Mouse (Mus musculus) liver, embryonic 12.5 days (tissue): ENCODE measurements around the gene Strip1. TPM values are rescaled to one million over a fixed set of nuclear protein-coding genes. Genes with fewer than 3 reads are reported as not detected.

Experiments used
- ATAC-seq: fragments of 200-750 bp; cut with Nextera tagmentation; 2 replicates; pipeline ENCODE4 v1.8.0; 2017; ENCODE audit warnings: moderate number of reproducible peaks, mild to moderate bottlenecking, moderate library complexity
- H3K27ac ChIP-seq: fragments of 300-500 bp; sonication (generic); 2 replicates; pipeline ENCODE4 v1.5.1; 2016; ENCODE audit warnings: mild to moderate bottlenecking
- H3K27me3 ChIP-seq: fragments of 300-500 bp; sonication (generic); replicated peaks from 2 replicates; pipeline ENCODE4 v1.6.1; 2016; ENCODE audit warnings: mild to moderate bottlenecking, moderate library complexity
- H3K36me3 ChIP-seq: fragments of 300-500 bp; sonication (generic); 2 replicates; pipeline ENCODE4 v1.6.1; 2016; ENCODE audit warnings: mild to moderate bottlenecking, moderate library complexity
- H3K4me1 ChIP-seq: fragments of 300-500 bp; sonication (generic); 2 replicates; pipeline ENCODE4 v1.6.1; 2016
- H3K4me2 ChIP-seq: fragments of 300-500 bp; sonication (generic); 2 replicates; pipeline ENCODE4 v1.6.1; 2016; ENCODE audit warnings: mild to moderate bottlenecking, moderate library complexity
- H3K4me3 ChIP-seq: fragments of 300-500 bp; sonication (generic); 2 replicates; pipeline ENCODE4 v1.5.1; 2016; ENCODE audit warnings: mild to moderate bottlenecking, moderate library complexity
- H3K9ac ChIP-seq: fragments of 300-500 bp; sonication (generic); 2 replicates; pipeline ENCODE4 v1.6.1; 2016; ENCODE audit warnings: mild to moderate bottlenecking, moderate library complexity
- H3K9me3 ChIP-seq: fragments of 300-500 bp; sonication (generic); replicated peaks from 2 replicates; pipeline ENCODE4 v1.6.1; 2016; ENCODE audit warnings: mild to moderate bottlenecking, moderate library complexity
- WGBS: fragments of 180-500 bp; shearing (Covaris S2); methylation state at CpG from one replicate; pipeline ENCODE4 v1.1.7; 2016; ENCODE audit not compliant: insufficient replicate concordance; 5-methylcytosine and 5-hydroxymethylcytosine counted together
- polyA plus RNA-seq: library from polyadenylated mRNA; unstranded; fragments of >200 nt; fragmentation: Nextera tagmentation; extraction: Ambion mirVana; gene quantifications from 2 replicates; pipeline ENCODE4 v1.2.1, GENCODE M21; 2016

Gene Strip1
- polyA plus RNA-seq, 1 experiment from 2014 or later, result 17.0 TPM

DNA sequence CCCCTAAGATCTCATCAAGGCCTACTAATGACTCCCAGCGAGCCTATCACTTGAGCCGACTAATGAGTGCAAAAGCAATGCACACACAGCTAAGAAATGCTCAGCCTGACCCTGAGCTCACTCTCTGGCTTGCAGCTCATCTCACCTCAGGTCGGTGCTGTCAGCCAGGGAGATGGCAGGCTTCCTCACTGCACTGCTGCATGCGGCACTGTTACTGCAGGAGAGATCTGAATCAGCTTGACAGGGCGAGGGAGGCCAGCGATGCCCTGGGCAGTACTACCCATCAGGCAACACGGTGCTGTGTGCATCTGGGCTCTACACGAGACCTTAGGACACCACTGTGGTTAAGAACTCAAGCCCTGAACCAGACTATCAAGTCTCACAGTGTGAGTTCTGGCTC, 6.0 kb downstream of the Strip1 start:
- 82% methylated on average over 8 of the region's 8 CpGs for WGBS
- no peak overlapping the region for H3K27ac ChIP-seq
- H3K4me1 ChIP-seq, result peaks cover 7% of the 10 kb centered on the region
- no peak overlapping the region for H3K4me3 ChIP-seq
- no peak overlapping the region for H3K4me2 ChIP-seq
- H3K9ac ChIP-seq, result no peak overlapping the region
- no peaks in the 10 kb centered on the region for H3K27me3 ChIP-seq
- no peaks in the 10 kb centered on the region for H3K9me3 ChIP-seq
- ATAC-seq, result no peak
- H3K36me3 ChIP-seq, result peaks cover 75% of the 10 kb centered on the region

DNA sequence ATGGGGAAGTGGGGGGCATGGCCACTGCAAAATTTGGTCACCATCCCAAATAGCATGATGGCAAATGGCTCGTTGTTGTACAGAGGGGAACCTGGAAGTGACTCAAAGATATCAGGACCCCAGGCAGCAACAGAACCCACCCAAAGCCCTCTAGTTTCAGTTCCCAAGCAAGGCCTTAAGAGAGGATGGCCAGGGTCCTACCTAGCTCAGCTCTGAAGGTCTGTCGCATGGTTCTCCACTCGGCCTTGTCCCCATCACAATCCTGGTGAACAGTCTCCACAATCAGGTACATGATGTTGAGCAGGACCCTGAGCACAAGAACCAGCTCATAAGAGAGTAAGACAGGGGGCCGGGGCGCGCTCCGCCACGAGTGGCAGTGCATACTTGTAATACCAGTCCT, 7.1 kb downstream of the Strip1 start:
- ATAC-seq, result no peak
- Histone ChIP-seq H3K9me3 (no peaks in the 10 kb centered on the region), H3K27me3 (no peaks in the 10 kb centered on the region), H3K4me2 (no peak overlapping the region), H3K4me1 (no peaks in the 10 kb centered on the region), H3K36me3 (peaks cover 84% of the 10 kb centered on the region), H3K27ac (no peak overlapping the region), H3K4me3 (no peak overlapping the region), H3K9ac (no peak overlapping the region)
- WGBS, result 89% methylated on average over 8 of the region's 8 CpGs

DNA sequence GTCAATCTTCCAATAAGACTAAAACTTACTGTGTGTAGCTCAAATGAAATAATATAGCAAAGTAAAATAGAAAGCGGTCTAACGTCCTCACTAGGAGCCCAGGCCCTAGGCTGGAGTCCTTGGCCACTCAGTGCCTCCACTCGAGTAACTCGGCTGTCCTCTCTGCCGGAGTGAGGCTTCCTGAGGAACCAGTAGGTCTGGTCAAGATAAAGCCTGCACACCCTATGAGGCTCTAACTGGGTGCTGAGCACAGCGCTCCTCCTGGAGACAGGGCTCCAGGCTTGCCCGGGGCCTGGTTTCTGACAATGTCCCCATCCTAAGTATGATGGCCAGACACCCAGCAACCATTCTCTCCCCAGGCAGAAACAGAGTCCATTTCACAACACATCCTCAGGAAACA, 9.0 kb downstream of the Strip1 start:
- Histone ChIP-seq H3K4me1 (no peaks in the 10 kb centered on the region), H3K27me3 (no peaks in the 10 kb centered on the region), H3K4me3 (no peak overlapping the region), H3K9ac (no peak overlapping the region), H3K27ac (no peak overlapping the region), H3K4me2 (no peak overlapping the region), H3K36me3 (peaks cover 95% of the 10 kb centered on the region), H3K9me3 (no peaks in the 10 kb centered on the region)
- WGBS, result 79% methylated on average over 7 of the region's 7 CpGs
- no peak for ATAC-seq

DNA sequence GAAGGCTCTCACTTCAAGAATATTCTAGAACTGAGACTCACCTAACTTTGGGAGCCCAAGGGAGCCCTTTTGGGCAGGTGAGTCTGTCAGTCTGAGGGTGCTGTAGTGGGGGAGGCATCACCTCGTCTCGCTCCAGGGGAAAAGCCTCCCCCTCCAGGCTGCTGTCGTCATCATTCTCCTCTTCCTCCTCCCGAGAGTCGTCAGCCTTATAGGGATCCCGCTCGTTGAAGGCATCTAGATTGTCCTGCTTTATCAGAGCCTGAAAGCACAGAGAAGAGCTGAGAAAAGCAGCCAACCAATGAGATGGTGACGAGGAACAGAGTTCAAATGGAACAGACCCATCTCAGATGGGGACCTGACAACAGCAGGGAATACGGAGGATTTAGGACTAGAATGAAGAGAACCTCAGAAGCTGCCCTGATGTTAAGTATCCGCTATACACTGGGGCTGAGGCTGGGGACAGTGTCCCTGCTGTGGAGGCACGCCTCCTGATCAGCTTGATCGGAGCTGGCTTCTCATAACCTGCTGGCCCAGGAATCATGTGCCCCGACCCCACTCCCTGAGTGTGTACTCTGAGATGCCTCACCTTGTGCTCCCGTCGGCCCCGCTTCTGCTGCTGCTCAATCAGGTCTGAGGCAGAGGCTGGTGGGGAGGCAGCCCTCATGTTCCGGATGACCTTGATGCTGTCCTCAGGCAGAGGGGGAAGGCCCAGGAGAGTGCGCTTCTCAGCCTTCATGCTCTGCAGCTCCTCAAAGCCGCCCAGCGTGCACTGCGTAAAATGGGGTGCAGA, 10.0 kb downstream of the Strip1 start:
- ATAC-seq, result no peak
- Histone ChIP-seq H3K36me3 (peaks cover 95% of the 10 kb centered on the region), H3K27me3 (no peaks in the 10 kb centered on the region), H3K4me3 (no peak overlapping the region), H3K4me2 (no peak overlapping the region), H3K9me3 (no peaks in the 10 kb centered on the region), H3K9ac (no peak overlapping the region), H3K4me1 (no peaks in the 10 kb centered on the region), H3K27ac (no peak overlapping the region)
- WGBS, result 85% methylated on average over 21 of the region's 21 CpGs

DNA sequence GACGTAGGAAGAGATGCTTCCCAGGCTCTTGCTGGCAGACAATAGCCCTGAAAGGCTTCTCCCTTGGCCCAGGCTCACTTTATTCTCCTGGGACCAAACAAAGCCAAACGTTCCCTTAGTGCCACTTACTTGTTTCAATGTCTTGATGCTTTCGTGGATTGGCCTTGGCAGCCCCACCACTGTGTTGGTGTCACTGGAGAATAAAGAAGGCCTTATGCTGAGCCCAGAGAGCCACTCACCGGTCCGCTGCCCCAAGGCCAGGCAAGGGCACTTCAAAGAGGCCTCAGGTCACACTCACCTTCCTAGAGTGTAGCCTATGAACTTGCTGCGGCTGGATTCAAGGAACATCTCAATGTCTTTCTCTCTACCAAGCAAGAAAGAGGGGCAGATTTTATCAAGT, 11.6 kb downstream of the Strip1 start:
- ATAC-seq, result no peak
- no peaks in the 10 kb centered on the region for H3K9me3 ChIP-seq
- 83% methylated on average over 6 of the region's 6 CpGs for WGBS
- no peak overlapping the region for H3K27ac ChIP-seq
- H3K4me1 ChIP-seq, result no peaks in the 10 kb centered on the region
- H3K27me3 ChIP-seq, result no peaks in the 10 kb centered on the region
- H3K36me3 ChIP-seq, result peaks cover 95% of the 10 kb centered on the region
- no peak overlapping the region for H3K4me2 ChIP-seq
- no peak overlapping the region for H3K4me3 ChIP-seq
- H3K9ac ChIP-seq, result no peak overlapping the region

DNA sequence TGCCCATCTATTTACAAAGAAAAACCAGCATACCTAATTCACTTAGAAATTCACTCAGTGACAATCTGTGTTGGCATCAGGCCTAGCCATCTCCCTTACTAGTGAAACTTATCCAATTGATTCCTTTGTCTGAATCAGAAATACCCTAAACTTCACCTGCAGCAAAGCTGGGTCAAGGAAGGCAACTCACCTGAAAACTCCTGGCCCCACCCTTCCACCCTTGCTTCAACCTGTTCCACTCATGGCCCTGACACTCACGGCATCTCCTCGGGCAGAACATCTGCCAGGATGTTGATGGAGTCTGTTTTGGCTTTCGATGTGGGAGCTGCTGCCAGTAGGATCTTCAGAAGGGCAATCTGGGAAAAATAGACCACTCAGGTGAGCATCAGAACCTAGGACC, 13.7 kb downstream of the Strip1 start:
- no peak overlapping the region for H3K4me3 ChIP-seq
- H3K36me3 ChIP-seq, result peaks cover 95% of the 10 kb centered on the region
- no peak overlapping the region for H3K27ac ChIP-seq
- ATAC-seq, result no peak
- H3K4me2 ChIP-seq, result no peak overlapping the region
- no peaks in the 10 kb centered on the region for H3K27me3 ChIP-seq
- no peaks in the 10 kb centered on the region for H3K9me3 ChIP-seq
- H3K4me1 ChIP-seq, result no peaks in the 10 kb centered on the region
- H3K9ac ChIP-seq, result no peak overlapping the region
- 86% methylated on average over 3 of the region's 3 CpGs for WGBS

DNA sequence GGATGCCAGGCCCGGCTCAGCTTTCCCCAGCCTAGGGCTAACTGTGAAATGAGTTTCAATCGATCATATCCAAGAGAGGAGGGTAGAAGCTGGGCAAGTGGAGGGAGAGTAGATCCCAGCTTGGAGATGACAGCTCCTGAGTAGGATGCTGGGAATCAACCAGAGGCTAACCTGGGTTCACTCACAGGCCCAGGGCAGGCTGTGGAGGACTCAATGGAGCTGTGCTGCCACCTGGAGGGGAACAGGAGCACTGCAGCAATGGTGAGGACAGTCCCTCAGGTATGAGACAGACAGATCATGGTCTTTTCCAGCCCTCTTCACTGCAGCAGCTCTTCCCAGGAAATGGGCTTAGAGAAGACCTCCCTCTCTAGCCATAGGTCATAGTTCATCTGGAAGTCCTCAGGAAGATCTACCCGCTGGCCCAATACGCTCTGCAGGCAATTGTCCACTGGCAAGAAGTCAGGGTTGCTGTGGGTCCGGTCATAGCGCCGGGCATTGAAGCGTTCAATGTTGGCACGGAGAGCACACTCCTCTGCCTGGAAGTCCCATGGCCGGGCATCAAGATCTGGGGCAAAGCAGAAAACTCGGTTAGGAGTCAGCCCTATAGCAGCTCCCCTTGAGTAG, 18.5 kb downstream of the Strip1 start:
- H3K4me1 ChIP-seq, result peaks cover 18% of the 10 kb centered on the region

DNA sequence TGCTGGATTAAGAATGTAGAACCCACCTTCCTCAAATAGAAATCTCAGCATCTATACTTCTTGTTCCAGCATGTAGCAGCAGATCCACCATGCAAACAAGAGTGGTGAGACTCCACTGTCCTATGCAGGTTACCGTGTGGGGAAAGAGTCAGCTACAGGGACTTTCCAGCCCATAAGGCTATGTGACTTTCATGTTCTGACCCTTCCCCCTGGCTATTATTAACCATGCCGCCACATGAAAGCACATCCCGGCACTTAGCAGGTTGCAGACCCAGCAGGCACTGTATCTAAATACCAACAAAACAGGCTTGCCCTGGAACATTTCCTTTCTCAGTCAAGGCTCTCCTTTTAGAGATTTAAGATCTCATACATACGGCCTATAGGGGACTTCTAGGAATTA, 20.1 kb downstream of the Strip1 start:
- ATAC-seq, result no peak
- 76% methylated on average over 4 of the region's 4 CpGs for WGBS

More for the DNA sequence above, 18.5 kb downstream of the Strip1 start:
- peaks cover 62% of the 10 kb centered on the region for H3K36me3 ChIP-seq
- no peaks in the 10 kb centered on the region for H3K9me3 ChIP-seq
- H3K27me3 ChIP-seq, result no peaks in the 10 kb centered on the region
- peak; percentile 57; the same call in 1 of the 2 replicates for ATAC-seq
- no peak overlapping the region for H3K4me3 ChIP-seq
- H3K4me2 ChIP-seq, result no peak overlapping the region
- H3K9ac ChIP-seq, result no peak overlapping the region
- WGBS, result 84% methylated on average over 11 of the region's 11 CpGs
- H3K27ac ChIP-seq, result no peak overlapping the region

DNA sequence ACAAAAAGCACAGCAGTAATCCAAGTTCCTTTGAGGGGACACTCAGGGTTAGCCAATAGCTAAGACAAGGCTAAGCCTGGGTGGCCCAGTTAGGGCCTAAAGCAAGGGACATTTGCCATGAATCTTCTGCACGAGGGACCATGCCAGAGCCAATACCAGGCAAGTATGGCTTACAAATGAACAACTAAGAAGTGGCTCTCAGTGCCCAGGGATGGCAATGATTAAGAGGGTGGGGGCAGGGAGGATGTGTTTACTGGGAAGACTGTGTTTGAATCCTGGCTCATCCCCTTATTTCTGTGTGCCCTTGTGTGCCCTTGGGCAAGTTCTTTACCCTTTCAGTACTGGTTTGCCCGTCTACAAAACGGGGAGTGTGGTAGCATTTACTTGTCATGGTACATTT, 22.1 kb downstream of the Strip1 start:
- ATAC-seq, result no peak
- H3K36me3 ChIP-seq, result peaks cover 26% of the 10 kb centered on the region
- 58% methylated on average over 3 of the region's 3 CpGs for WGBS
- H3K27ac ChIP-seq, result no peak overlapping the region
- H3K9ac ChIP-seq, result no peak overlapping the region
- peaks cover 23% of the 10 kb centered on the region for H3K4me1 ChIP-seq
- H3K4me3 ChIP-seq, result no peak overlapping the region
- H3K4me2 ChIP-seq, result no peak overlapping the region
- peaks cover 7% of the 10 kb centered on the region for H3K27me3 ChIP-seq
- H3K9me3 ChIP-seq, result no peaks in the 10 kb centered on the region

More for the DNA sequence above, 20.1 kb downstream of the Strip1 start:
- H3K36me3 ChIP-seq, result peaks cover 46% of the 10 kb centered on the region
- no peaks in the 10 kb centered on the region; the same call in 1 of the 2 replicates for H3K27me3 ChIP-seq
- no peak overlapping the region for H3K4me2 ChIP-seq
- H3K4me1 ChIP-seq, result peaks cover 23% of the 10 kb centered on the region
- H3K27ac ChIP-seq, result no peak overlapping the region
- no peak overlapping the region for H3K9ac ChIP-seq
- no peak overlapping the region for H3K4me3 ChIP-seq
- H3K9me3 ChIP-seq, result no peaks in the 10 kb centered on the region

DNA sequence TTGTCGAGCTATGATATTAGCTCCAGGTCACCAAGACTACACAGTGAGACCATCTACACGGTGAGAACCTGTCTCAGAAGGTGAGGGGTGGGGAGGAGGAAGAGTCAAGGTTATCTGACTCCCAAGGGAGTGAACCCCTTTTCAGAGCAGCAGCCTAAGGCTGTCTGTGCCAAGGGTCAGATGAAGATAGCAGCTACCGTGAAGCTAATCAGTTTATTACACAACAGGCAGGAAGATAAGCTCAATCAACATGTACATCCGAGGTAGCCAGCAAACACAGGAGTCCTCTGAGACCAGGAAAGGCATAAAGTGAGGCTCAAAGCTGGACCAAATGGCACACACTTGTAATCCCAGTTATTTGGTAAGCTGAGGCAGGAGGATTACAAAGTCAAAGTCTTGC, 22.7 kb downstream of the Strip1 start:
- Histone ChIP-seq H3K9me3 (no peaks in the 10 kb centered on the region), H3K9ac (no peak overlapping the region), H3K27ac (no peak overlapping the region), H3K27me3 (peaks cover 13% of the 10 kb centered on the region), H3K4me3 (no peak overlapping the region), H3K4me1 (peaks cover 23% of the 10 kb centered on the region), H3K4me2 (no peak overlapping the region), H3K36me3 (peaks cover 20% of the 10 kb centered on the region)
- WGBS, result 17% methylated on average over 4 of the region's 4 CpGs
- ATAC-seq, result peak; percentile 54

DNA sequence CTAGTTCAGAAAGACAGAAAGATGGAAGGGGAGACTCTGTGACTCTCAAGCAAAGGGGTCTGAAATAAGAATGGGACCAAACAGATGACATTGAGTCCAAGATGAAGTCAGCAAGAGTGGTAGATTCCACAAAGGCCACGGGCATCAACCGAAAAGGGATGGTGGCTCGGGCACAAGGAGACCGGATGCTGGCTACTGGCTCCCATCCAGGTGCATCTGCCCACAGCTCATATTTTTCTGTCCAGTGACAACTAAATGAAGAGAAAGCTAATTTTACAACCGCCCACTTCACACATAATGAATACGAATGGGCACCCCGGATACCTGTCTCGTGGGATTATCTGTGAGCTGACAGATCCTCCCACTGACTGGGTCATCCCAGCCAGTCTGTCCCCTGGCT, 24.3 kb downstream of the Strip1 start:
- 70% methylated on average over 8 of the region's 8 CpGs for WGBS
- Histone ChIP-seq H3K4me3 (no peak overlapping the region), H3K27me3 (peaks cover 18% of the 10 kb centered on the region)

DNA sequence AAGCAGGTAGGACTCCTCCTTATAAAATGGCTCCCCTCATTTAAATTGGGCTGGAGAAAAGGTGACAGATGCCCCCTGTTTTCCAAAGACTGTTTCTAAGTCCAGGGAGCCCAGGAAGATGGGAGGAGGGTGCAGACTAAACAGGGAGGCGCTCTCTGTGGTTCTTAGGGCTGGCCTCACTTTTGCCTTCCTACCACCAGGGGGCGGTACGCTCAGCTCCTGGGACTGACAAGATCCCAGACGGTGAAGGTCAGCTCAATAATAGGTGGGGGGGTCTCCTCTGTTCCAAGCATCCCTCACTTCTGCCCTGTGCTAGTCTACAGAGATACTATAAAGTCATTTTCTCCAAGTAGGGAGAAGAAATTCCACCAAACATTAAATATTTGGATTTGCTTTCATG, 26.2 kb downstream of the Strip1 start:
- Histone ChIP-seq H3K27me3 (peaks cover 34% of the 10 kb centered on the region), H3K4me2 (no peak overlapping the region), H3K27ac (no peak overlapping the region), H3K9me3 (no peaks in the 10 kb centered on the region), H3K9ac (no peak overlapping the region), H3K4me1 (peaks cover 23% of the 10 kb centered on the region), H3K4me3 (no peak overlapping the region), H3K36me3 (no peaks in the 10 kb centered on the region)
- WGBS, result 3% methylated on average over 4 of the region's 4 CpGs
- ATAC-seq, result no peak

More for the DNA sequence above, 24.3 kb downstream of the Strip1 start:
- H3K9ac ChIP-seq, result no peak overlapping the region
- H3K27ac ChIP-seq, result no peak overlapping the region
- H3K4me1 ChIP-seq, result peaks cover 23% of the 10 kb centered on the region
- H3K36me3 ChIP-seq, result peaks cover 5% of the 10 kb centered on the region
- no peak overlapping the region for H3K4me2 ChIP-seq
- ATAC-seq, result no peak
- H3K9me3 ChIP-seq, result no peaks in the 10 kb centered on the region
